Mouse (Mus musculus): Measurements from ENCODE around the gene Mgst3. TPM values are rescaled to one million over a fixed set of nuclear protein-coding genes. Genes with fewer than 3 reads are reported as not detected.
"Not testable (repeated sequence)": the region's sequence is repeated elsewhere in the genome, so short reads cannot be mapped to it uniquely, and the experiment has no call there.

Gene Mgst3
- total RNA-seq, 1 experiment, result 34.4 TPM

DNA sequence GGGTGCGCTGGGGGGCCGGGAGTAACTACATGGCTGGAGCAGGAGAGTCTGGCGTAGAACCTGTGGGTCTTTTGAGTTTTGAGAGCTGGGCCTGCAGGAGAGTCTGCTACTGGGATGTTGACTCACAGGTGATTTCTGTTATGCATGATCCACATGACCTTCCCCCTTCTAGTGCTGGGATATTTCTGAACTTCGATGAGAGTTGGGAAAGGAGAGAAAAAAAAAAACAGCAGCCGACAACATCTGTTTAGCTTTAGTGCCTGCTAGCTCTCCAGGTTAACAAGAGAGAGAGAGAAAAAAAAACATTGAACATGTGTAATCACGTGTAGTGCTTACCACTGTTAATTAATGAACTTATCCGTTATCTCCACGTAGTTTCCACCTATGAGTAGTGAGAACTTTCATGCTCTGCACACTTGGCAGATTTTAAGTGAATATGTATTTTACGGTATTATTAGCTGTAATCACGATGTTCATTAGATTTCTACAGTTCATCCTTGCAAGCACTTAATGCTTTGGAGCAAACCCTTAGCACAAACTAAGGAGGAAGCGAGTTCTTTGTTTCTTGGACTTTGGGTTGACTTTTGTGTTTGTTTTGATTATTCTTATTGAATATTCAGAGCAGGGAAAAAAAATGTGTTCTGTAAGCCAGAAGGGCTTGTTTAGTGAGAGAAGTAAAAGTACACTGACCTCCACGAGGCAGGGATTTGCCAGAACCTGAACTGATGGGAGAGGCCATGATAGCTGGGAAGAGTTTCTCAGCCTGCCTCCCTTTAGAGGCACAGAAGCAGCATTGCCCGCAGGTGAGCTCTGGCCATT is 42.8 kb downstream of the Mgst3 start:
- peaks cover 0 to 1% of the 10 kb centered on the region in 2 experiments; a peak in 1 of 4 replicates for H3K4me1 ChIP-seq (ENCODE audit: control insufficient read depth in 2 of 2, insufficient read depth in 2 of 2, low read length in 2 of 2, poor library complexity in 1 of 2)
- in situ Hi-C loops (cut with MboI; ENCODE audit: low sequenced_read_pairs in 2 of 2, unreplicated experiment in 2 of 2), result no loop called here
- TF ChIP-seq MAFK (IDR thresholded peaks at IDR 0.05; ENCODE audit: insufficient read depth, low read depth, low read length) (no peak), ZC3H11A (IDR thresholded peaks at IDR 0.05; ENCODE audit: borderline replicate concordance, low read depth, low read length) (no peak), ZNF384 (IDR thresholded peaks at IDR 0.05; ENCODE audit: low read depth, low read length) (no peak), CHD2 (IDR thresholded peaks at IDR 0.05; ENCODE audit: low read depth, low read length) (no peak), HCFC1 (IDR thresholded peaks at IDR 0.05; ENCODE audit: borderline replicate concordance, insufficient read depth, low read length) (no peak)
- no peak overlapping the region for H3K27ac ChIP-seq (ENCODE audit: insufficient read depth, low read depth, low read length, poor library complexity, severe bottlenecking)
- no peaks in the 10 kb centered on the region for H3K9me3 ChIP-seq (ENCODE audit: control insufficient read depth, insufficient read depth, low read depth, low read length)
- H3K9ac ChIP-seq (ENCODE audit: insufficient read depth, low read depth, low read length, poor library complexity, severe bottlenecking), result peak overlapping the region; percentile 89
- DNase-seq (ENCODE audit: low read depth, low spot score), result no peak
- peak overlapping the region; percentile 92 to 98 for H3K4me3 ChIP-seq (ENCODE audit: insufficient read depth in 1 of 2, low read depth in 1 of 2, low read length in 2 of 2, poor library complexity in 1 of 2, severe bottlenecking in 1 of 2)
- H3K36me3 ChIP-seq (ENCODE audit: control insufficient read depth, insufficient read depth, low read length, poor library complexity, severe bottlenecking), result peaks cover 11% of the 10 kb centered on the region

DNA sequence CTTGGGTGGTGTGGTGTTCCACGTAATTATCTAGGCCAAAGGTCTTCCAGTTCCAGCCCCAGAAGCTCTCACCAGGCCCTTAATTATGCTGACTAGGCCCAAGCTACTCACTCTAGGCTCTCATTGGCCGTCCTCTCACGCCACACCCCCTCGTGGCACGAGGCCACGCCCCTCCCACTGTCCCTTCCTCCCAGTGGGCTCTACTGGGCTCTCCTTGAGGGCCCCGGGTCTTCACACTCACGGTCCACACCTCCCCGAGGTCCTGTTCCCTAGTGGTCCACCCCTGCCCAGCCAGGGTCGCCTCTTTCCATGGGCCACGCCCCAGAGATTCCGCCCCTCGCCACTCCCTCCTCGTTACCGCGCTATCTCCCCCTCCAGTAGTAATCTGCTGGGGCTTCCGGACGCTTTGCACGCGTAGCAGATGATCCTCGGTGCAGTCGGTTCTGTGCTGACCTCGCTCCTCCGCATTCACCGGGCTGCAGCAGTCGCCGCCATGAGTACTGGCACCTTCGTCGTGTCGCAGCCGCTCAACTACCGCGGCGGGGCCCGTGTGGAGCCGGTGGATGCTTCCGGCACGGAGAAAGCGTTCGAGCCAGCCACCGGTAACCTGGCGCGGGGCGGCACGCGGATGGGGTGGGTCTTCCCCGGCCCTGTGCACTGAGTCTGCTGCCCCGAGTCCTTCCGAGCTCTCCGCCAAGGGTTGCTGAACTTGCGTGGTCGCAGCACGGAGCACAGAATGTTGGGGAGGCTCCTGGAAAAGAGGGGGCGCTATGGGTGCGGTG is 43.6 kb downstream of the Mgst3 start, which contains the start of gene Aldh9a1:
Gene Aldh9a1 (plus strand): TSS at position 177 of the 782 bp plus-strand sequence.
- in situ Hi-C loops (cut with MboI; ENCODE audit: low sequenced_read_pairs in 2 of 2, unreplicated experiment in 2 of 2), result no loop called here
- DNase-seq (ENCODE audit: low read depth, low spot score), result peak; percentile 80
- peaks cover 9% of the 10 kb centered on the region for H3K36me3 ChIP-seq (ENCODE audit: control insufficient read depth, insufficient read depth, low read length, poor library complexity, severe bottlenecking)
- TF ChIP-seq CHD2 (IDR thresholded peaks at IDR 0.05; ENCODE audit: low read depth, low read length), result no peak
- peak; percentile 95 for TF ChIP-seq MAFK (IDR thresholded peaks at IDR 0.05; ENCODE audit: insufficient read depth, low read depth, low read length)
- peak; percentile 44; the same call in 1 of the 2 replicates for TF ChIP-seq HCFC1 (IDR thresholded peaks at IDR 0.05; ENCODE audit: borderline replicate concordance, insufficient read depth, low read length)
- TF ChIP-seq ZC3H11A (IDR thresholded peaks at IDR 0.05; ENCODE audit: borderline replicate concordance, low read depth, low read length), result no peak
- peak within 1 kb of the TSS; percentile 92 to 98 for H3K4me3 ChIP-seq (ENCODE audit: insufficient read depth in 1 of 2, low read depth in 1 of 2, low read length in 2 of 2, poor library complexity in 1 of 2, severe bottlenecking in 1 of 2)
- peaks cover 0 to 1% of the 10 kb centered on the region in 2 experiments; a peak in 1 of 4 replicates for H3K4me1 ChIP-seq (ENCODE audit: control insufficient read depth in 2 of 2, insufficient read depth in 2 of 2, low read length in 2 of 2, poor library complexity in 1 of 2)
- H3K9ac ChIP-seq (ENCODE audit: insufficient read depth, low read depth, low read length, poor library complexity, severe bottlenecking), result peak within 1 kb of the TSS; percentile 89
- peak within 1 kb of the TSS; percentile 12; the same call in 1 of the 2 replicates for H3K27ac ChIP-seq (ENCODE audit: insufficient read depth, low read depth, low read length, poor library complexity, severe bottlenecking)
- no peaks in the 10 kb centered on the region for H3K9me3 ChIP-seq (ENCODE audit: control insufficient read depth, insufficient read depth, low read depth, low read length)

DNA sequence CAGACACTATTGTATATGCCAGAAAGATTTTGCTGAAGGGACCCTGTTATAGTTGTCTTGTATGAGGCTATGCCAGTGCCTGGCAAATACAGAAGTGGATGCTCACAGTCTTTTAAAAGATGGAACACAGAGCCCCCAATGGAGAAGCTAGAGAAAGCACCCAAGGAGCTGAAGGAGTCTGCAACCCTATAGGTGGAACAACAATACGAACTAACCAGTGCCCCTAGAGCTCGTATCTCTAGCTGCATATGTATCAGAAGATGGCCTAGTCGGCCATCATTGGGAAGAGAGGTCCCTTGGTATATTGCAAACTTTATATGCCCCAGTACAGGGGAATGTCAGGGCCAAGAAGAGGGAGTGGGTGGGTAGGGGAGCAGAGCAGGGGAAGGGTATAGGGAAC is 44.4 kb downstream of the Mgst3 start:
- H3K4me1 ChIP-seq (ENCODE audit: control insufficient read depth in 2 of 2, insufficient read depth in 2 of 2, low read length in 2 of 2, poor library complexity in 1 of 2); H3K4me3 ChIP-seq (ENCODE audit: insufficient read depth in 1 of 2, low read depth in 1 of 2, low read length in 2 of 2, poor library complexity in 1 of 2, severe bottlenecking in 1 of 2); H3K9me3 ChIP-seq (ENCODE audit: control insufficient read depth, insufficient read depth, low read depth, low read length); H3K9ac ChIP-seq (ENCODE audit: insufficient read depth, low read depth, low read length, poor library complexity, severe bottlenecking); DNase-seq (ENCODE audit: low read depth, low spot score); H3K36me3 ChIP-seq (ENCODE audit: control insufficient read depth, insufficient read depth, low read length, poor library complexity, severe bottlenecking); H3K27ac ChIP-seq (ENCODE audit: insufficient read depth, low read depth, low read length, poor library complexity, severe bottlenecking); in situ Hi-C loops (cut with MboI; ENCODE audit: low sequenced_read_pairs in 2 of 2, unreplicated experiment in 2 of 2): not testable (repeated sequence)

DNA sequence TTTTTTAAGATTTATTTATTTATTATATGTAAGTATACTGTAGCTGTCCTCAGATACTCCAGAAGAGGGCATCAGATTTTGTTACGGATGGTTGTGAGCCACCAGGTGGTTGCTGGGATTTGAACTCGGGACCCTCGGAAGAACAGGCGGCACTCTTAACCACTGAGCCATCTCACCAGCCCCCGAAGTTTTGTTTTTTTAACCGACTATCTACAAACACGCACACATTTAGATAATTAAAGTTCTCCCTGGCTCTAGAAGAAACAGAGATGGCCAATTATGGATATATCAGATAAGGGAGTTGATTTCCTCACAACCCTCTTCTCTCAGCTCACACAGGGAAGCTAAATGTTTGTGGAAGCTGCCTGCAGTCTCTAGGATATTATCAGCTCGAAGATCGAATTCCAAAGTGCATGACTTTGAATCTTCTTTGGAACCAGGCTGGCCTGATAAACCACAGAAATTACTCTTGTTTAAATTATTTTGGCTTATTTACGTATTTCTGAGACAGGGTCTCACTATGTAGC is 47.6 kb downstream of the Mgst3 start:
- H3K36me3 ChIP-seq (ENCODE audit: control insufficient read depth, insufficient read depth, low read length, poor library complexity, severe bottlenecking); H3K4me1 ChIP-seq (ENCODE audit: control insufficient read depth in 2 of 2, insufficient read depth in 2 of 2, low read length in 2 of 2, poor library complexity in 1 of 2); H3K4me3 ChIP-seq (ENCODE audit: insufficient read depth in 1 of 2, low read depth in 1 of 2, low read length in 2 of 2, poor library complexity in 1 of 2, severe bottlenecking in 1 of 2); H3K27ac ChIP-seq (ENCODE audit: insufficient read depth, low read depth, low read length, poor library complexity, severe bottlenecking); DNase-seq (ENCODE audit: low read depth, low spot score); H3K9ac ChIP-seq (ENCODE audit: insufficient read depth, low read depth, low read length, poor library complexity, severe bottlenecking); in situ Hi-C loops (cut with MboI; ENCODE audit: low sequenced_read_pairs in 2 of 2, unreplicated experiment in 2 of 2); H3K9me3 ChIP-seq (ENCODE audit: control insufficient read depth, insufficient read depth, low read depth, low read length): not testable (repeated sequence)
